Mouse (Mus musculus): ENCODE data around the gene Ppp1ca.

DNA sequence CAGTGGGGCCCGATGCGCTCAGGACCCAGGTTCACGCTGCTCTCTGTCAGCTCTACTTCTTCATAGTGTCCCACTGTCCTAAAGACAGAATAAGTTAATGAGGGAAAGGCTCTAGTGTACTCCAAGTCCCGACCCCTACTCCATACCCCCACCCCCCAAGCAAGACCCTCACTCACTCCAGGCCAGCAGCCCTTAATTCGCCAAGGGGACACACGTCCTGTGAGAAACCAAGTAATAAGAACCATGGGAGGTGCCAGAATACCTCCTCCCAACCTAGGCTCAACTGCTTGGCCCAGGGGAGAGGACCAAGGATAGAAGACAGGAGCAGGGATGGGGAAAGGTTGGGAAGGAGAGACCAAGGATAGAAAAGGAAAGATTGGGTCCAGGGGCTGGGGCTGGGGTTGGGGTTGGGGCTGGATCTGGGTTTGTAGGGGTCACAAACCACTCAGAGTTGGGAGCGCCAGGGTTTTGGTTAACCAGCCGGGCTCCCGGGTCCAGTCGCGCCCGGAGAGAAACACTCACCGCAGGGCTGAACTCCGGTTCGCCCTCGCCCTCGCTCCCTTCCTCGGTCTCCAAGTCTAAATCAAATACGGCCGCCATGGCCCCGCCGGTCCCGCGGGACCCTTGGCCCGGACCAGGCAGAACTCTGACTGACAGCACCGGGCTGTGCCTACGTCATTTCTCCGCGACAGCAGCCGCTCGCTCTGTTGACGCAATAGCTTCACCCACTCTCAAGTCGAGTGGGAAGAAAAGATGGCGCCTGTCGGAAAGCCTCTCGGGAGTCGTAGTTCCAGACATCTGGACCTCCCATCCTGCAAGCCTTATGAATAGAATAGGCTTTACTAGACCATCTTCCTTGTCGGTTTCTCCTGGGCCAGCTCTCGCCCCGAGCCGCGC is 29.0 kb upstream of the Ppp1ca start, which contains the start of gene Rps6kb2:
- TF ChIP-seq CTCF (IDR thresholded peaks at IDR 0.05; ENCODE audit: low read depth) (no peak; the same call in 1 of the 2 replicates), EP300 (IDR thresholded peaks at IDR 0.05; ENCODE audit: low read depth) (peak; percentile 64; the same call in 1 of the 2 replicates)

Data from heart, postnatal 0 days (tissue).